Mouse (Mus musculus): Measurements from ENCODE around the gene Pcgf2.

GRCm38 (mm10) chr11:97717369-97718280 is 17.3 kb upstream of the Pcgf2 start:
- no peak for TF ChIP-seq CTCF (IDR thresholded peaks at IDR 0.05; ENCODE audit: low read depth, low read length)
- no peak for TF ChIP-seq TAL1 (conservative IDR thresholded peaks at IDR 0.05; ENCODE audit: low read depth, low read length)
